Mouse (Mus musculus) hindlimb bud, embryonic 11.5 days (tissue): Measurements from ENCODE around the gene Defa33.
"Not testable (repeated sequence)": the region's sequence is repeated elsewhere in the genome, so short reads cannot be mapped to it uniquely, and the experiment has no call there.

Source experiments
- DNase-seq: peaks from one replicate; pipeline ENCODE4 v3.0.0-alpha.2; 2012; ENCODE audit warnings: low read depth, low spot score; ENCODE audit errors: extremely low spot score

Defa33 gene

GRCm38 (mm10) chr8:21391511-21391910 lies at the start of gene Defa33:
Gene Defa33, plus strand, starts transcription at chr8:21391811.
- DNase-seq, result not testable (repeated sequence)

- not testable (repeated sequence) for DNase-seq
Measured at GRCm38 (mm10) chr8:21378215-21378614, 13.4 kb upstream of the Defa33 start, which contains the start of gene Defa2. Gene Defa2, plus strand, starts transcription at chr8:21378515.

DNA sequence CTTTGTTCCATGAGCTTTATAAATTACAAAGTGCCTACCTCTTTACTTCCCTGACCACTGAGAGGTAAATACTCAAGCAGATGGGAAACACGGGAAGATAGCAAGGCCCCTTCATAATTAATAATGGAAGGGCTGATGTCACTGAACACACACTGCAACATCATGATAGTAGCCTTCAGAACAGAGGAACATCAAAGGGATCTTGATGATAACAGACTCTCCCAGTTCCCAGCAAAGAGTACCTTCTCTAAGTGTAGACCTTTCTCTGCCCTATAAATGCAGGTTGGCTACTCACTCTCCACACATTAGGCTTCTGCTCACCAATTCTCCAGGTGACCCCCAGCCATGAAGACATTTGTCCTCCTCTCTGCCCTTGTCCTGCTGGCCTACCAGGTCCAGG lies 35.5 kb downstream of the Defa33 start, which contains the start of gene Defa36:
Defa36 (plus strand) TSS at position 301 of the 400 bp plus-strand sequence.
- DNase-seq, result not testable (repeated sequence)
